Mouse (Mus musculus) E14TG2a.4 (cell line): ENCODE results near the gene Prim1.
A peak's percentile ranks its signal among the peaks of the same experiment; 100 is the strongest.

Experiments
- H3K27me3 ChIP-seq: 2 replicates; pipeline ENCODE4 v1.6.1; 2014; ENCODE audit warnings: low read length, control low read depth; ENCODE audit not compliant: insufficient read depth
- H3K36me3 ChIP-seq: 2 replicates; pipeline ENCODE4 v1.6.1; 2014; ENCODE audit warnings: low read length, control low read depth; ENCODE audit not compliant: insufficient read depth
- H3K4me1 ChIP-seq: replicated peaks from 2 replicates; pipeline ENCODE4 v1.6.1; 2014; ENCODE audit warnings: low read depth, low read length, control low read depth
- H3K4me3 ChIP-seq: replicated peaks from 2 replicates; pipeline ENCODE4 v1.5.1; 2014; ENCODE audit warnings: mild to moderate bottlenecking, low read length
- H3K9me3 ChIP-seq: 2 replicates; pipeline ENCODE4 v1.6.1; 2014; ENCODE audit warnings: low read length, control low read depth
- CTCF ChIP-seq: conservative IDR thresholded peaks from 2 replicates; pipeline ENCODE4 v1.5.1; 2014; ENCODE audit warnings: low read length
- NANOG ChIP-seq: IDR thresholded peaks from 2 replicates; pipeline ENCODE4 v1.6.1; 2014; ENCODE audit warnings: borderline replicate concordance, low read length, mixed read lengths
- POU5F1 ChIP-seq: IDR thresholded peaks from 2 replicates; pipeline ENCODE4 v1.6.1; 2014; ENCODE audit warnings: low read length, borderline replicate concordance

Gene Prim1

DNA sequence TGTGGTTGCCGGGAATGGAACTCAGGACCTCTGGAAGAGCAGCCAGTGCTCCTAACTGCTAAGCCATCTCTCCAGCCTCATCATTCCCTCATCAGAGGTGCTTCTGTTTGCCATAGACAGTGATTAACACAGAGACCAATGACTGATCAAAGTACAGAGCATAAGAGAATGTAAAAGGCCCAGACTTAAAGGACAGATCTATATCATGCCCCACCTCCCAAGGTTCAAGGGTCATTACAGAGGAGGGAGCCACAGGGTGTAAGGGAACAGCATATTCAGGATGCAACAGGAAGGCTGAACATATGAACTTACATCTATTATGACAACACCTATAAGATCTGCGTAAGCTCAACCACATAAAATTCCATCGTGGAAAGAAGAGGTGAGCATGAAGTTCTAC, 18.3 kb upstream of the Prim1 start:
- no peak for TF ChIP-seq POU5F1
- no peak for TF ChIP-seq NANOG
- no peak for TF ChIP-seq CTCF
- Histone ChIP-seq H3K4me1 (no peaks in the 10 kb centered on the region), H3K36me3 (no peaks in the 10 kb centered on the region), H3K4me3 (no peak overlapping the region), H3K9me3 (0 out of 2 replicates have a peak, but pooled peaks cover 3% of the 10 kb centered on the region), H3K27me3 (peaks cover 7% of the 10 kb centered on the region; the same call in 1 of the 2 replicates)

DNA sequence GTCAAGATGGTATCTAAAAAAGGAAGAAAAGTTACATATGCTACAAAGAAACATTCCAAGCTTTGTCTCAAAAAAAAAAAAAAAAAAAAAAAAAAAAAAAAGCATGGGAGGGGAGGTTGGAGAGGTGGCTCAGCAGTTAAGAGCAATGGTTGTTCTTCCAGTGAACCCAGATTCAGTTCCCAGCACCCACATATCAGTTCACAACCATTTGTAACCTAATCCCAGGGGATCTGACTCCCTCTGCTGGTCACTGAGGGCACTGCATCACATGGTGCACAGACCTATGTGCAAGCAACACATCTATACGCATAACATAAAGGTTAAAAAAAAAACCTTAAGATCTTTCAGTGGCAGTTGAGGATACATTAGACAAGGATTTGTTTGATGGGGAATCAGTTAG, 16.7 kb upstream of the Prim1 start:
- 0 out of 2 replicates have a peak, but pooled peaks cover 3% of the 10 kb centered on the region for H3K9me3 ChIP-seq
- peaks cover 7% of the 10 kb centered on the region; the same call in 1 of the 2 replicates for H3K27me3 ChIP-seq
- TF ChIP-seq CTCF = peak; percentile 79
- no peak for TF ChIP-seq POU5F1
- H3K4me1 ChIP-seq = no peaks in the 10 kb centered on the region
- H3K36me3 ChIP-seq = no peaks in the 10 kb centered on the region
- no peak overlapping the region for H3K4me3 ChIP-seq

DNA sequence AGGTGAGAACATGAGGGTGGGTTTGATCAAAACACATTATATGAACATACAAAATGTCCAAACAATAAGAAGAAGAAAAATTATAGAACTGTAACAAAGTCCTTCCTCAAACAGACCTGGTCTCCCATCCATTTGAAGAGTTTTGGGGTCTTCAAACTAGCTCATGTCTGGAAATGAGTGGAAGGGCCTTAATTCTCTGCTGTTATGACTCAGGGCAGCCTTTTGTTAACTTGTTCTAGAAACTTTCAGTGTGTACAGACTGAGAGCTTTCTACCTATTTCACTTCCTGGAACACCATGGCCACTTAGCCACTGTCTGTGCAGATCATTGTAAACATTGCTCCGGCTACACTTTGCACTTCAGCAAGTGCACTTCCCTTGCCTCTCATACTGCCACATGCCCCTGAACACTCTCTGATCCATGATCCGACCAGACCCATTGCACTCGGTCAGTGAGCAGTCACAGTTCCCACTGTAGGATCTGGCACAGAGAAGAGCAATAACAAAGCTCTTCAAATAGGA, 11.6 kb upstream of the Prim1 start:
- Histone ChIP-seq H3K9me3 (0 out of 2 replicates have a peak, but pooled peaks cover under 1% of the 10 kb centered on the region), H3K27me3 (peaks cover 7% of the 10 kb centered on the region; the same call in 1 of the 2 replicates), H3K36me3 (no peaks in the 10 kb centered on the region), H3K4me1 (no peaks in the 10 kb centered on the region), H3K4me3 (no peak overlapping the region)
- no peak for TF ChIP-seq CTCF
- TF ChIP-seq POU5F1 = no peak
- TF ChIP-seq NANOG = no peak

DNA sequence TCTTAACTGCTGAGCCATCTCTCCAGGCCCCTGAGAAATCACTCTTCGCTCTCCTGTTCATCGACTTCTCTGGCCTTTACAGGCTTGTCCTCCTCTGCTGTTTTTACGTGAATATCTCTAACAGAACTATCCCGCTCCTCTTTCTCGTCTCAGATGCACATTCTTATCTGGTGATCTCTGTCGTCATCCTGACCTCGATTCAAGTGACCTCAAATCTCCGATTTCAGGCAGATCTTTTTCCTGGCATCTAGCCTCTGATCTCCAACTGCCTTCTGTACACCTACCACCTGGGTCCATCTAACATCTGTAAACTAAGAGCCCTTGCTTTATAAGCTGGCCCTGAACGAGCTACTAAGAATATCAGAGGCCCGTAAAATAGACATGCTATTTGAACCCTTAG, 10.1 kb upstream of the Prim1 start:
- no peak for TF ChIP-seq POU5F1
- TF ChIP-seq NANOG = no peak
- TF ChIP-seq CTCF = no peak
- Histone ChIP-seq H3K4me3 (no peak overlapping the region), H3K36me3 (no peaks in the 10 kb centered on the region), H3K4me1 (no peaks in the 10 kb centered on the region), H3K9me3 (no peaks in the 10 kb centered on the region), H3K27me3 (peaks cover 7% of the 10 kb centered on the region; the same call in 1 of the 2 replicates)

- peaks cover 6% of the 10 kb centered on the region; the same call in 1 of the 2 replicates for H3K27me3 ChIP-seq
- H3K4me3 ChIP-seq = no peak overlapping the region
- H3K4me1 ChIP-seq = no peaks in the 10 kb centered on the region
- TF ChIP-seq POU5F1 = no peak
- no peak for TF ChIP-seq NANOG
- no peak for TF ChIP-seq CTCF
- no peaks in the 10 kb centered on the region for H3K9me3 ChIP-seq
- no peaks in the 10 kb centered on the region for H3K36me3 ChIP-seq
Observed at GRCm38 (mm10) chr10:128005479-128005878, 9.5 kb upstream of the Prim1 start.

DNA sequence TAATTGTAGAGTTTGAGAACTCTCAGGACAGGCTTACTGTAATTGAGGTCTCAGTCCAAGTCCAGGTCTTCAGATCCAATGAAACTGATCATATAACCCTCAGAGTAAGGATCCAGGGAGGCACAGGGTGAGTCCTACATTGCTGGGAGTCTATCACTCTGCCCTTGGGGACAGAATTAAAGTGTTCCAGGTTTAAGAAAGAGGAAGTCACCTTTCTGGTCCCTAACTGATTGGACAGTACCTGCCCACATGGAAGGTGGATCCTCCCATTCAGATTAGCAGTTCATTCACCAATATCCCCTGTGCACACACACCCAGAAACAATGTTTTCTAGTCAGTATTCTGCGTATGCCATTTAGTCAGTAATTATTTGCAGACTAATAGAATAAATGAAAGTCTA, 7.5 kb upstream of the Prim1 start, which contains the start of gene Hsd17b6:
Gene Hsd17b6, minus strand, starts transcription at position 166 of the 400 bp plus-strand sequence.
- Histone ChIP-seq H3K9me3 (no peaks in the 10 kb centered on the region), H3K36me3 (no peaks in the 10 kb centered on the region), H3K27me3 (no peaks in the 10 kb centered on the region), H3K4me1 (no peaks in the 10 kb centered on the region), H3K4me3 (no peak within 1 kb of the TSS)
- no peak for TF ChIP-seq CTCF
- no peak for TF ChIP-seq NANOG
- TF ChIP-seq POU5F1 = no peak

GRCm38 (mm10) chr10:128008207-128008889, 6.6 kb upstream of the Prim1 start:
- Histone ChIP-seq H3K9me3 (no peaks in the 10 kb centered on the region), H3K27me3 (no peaks in the 10 kb centered on the region), H3K36me3 (no peaks in the 10 kb centered on the region), H3K4me1 (no peaks in the 10 kb centered on the region), H3K4me3 (no peak overlapping the region)
- TF ChIP-seq POU5F1 (no peak), CTCF (peak; percentile 87)

DNA sequence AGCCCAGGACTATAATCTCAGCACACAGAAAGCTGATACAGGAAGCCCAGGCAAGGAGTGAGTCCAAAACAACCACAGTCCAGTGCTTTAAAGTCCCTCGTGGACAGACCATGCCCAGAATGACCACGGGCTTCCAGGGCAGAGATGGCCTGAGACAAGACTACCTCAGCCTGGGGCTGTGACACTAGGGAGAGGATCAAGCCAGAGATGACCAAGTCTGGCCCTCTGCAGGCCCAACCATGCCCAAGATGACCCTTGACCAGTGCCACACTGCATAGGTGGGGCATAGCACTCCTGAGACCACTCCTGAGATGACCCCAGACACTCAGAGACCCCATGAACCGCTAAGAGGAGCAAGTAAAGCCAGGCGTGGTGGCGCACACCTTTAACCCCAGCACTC, 5.2 kb upstream of the Prim1 start:
- Histone ChIP-seq H3K27me3 (no peaks in the 10 kb centered on the region), H3K9me3 (no peaks in the 10 kb centered on the region), H3K4me1 (no peaks in the 10 kb centered on the region), H3K4me3 (no peak overlapping the region), H3K36me3 (no peaks in the 10 kb centered on the region)
- TF ChIP-seq POU5F1 = no peak
- TF ChIP-seq CTCF = no peak
- no peak for TF ChIP-seq NANOG

DNA sequence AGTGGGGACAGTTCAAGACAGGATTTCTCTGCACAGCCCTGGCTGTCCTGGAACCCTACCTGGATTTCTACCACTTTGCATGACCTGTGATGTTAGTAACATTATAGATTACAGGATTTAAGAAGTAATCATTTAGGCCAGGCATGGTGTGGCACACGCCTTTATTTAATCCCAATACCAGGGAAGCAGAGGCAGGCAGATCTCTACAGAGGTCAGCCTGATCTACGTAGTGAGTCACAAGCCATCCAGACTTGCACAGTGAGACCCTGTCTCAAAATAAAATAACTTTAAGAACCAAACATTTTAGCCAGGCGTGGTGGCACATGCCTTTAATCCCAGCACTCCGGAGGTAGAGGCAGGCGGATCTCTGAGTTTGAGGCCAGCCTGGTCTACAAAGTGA, 7.2 kb downstream of the Prim1 start:
- H3K4me1 ChIP-seq = peaks cover 5% of the 10 kb centered on the region
- no peaks in the 10 kb centered on the region for H3K27me3 ChIP-seq
- no peak for TF ChIP-seq NANOG
- no peak for TF ChIP-seq POU5F1
- TF ChIP-seq CTCF = no peak
- H3K4me3 ChIP-seq = no peak overlapping the region
- H3K36me3 ChIP-seq = peaks cover 91% of the 10 kb centered on the region
- H3K9me3 ChIP-seq = peaks cover 26% of the 10 kb centered on the region
